Mouse (Mus musculus) hindbrain, postnatal 0 days (tissue): ENCODE measurements around the gene Tcirg1. TPM values are rescaled to one million over a fixed set of nuclear protein-coding genes. Genes with fewer than 3 reads are reported as not detected.
A peak's percentile ranks its signal among the peaks of the same experiment; 100 is the strongest.

Experiments
- ATAC-seq: fragments of 200-750 bp; cut with Nextera tagmentation; 2 replicates; pipeline ENCODE4 v1.8.0; 2017; ENCODE audit warnings: mild to moderate bottlenecking, moderate TSS enrichment, moderate library complexity
- DNase-seq: peaks from one replicate; pipeline ENCODE4 v3.0.0-alpha.2; 2015; ENCODE audit warnings: low spot score
- H3K27ac ChIP-seq: fragments of 300-500 bp; sonication (generic); 2 replicates; pipeline ENCODE4 v1.5.1; 2014; ENCODE audit warnings: mild to moderate bottlenecking
- H3K27me3 ChIP-seq: fragments of 300-500 bp; sonication (generic); 2 replicates; pipeline ENCODE4 v1.6.1; 2014; ENCODE audit warnings: low read length, mixed read lengths; ENCODE audit not compliant: insufficient read depth
- H3K36me3 ChIP-seq: fragments of 300-500 bp; sonication (generic); 2 replicates; pipeline ENCODE4 v1.6.1; 2014; ENCODE audit warnings: low read length, mixed read lengths; ENCODE audit not compliant: insufficient read depth
- H3K4me1 ChIP-seq: fragments of 300-500 bp; sonication (generic); 2 replicates; pipeline ENCODE4 v1.6.1; 2014; ENCODE audit warnings: antibody characterized with exemption, low read length, mixed read lengths; ENCODE audit not compliant: insufficient read depth
- H3K4me2 ChIP-seq: fragments of 300-500 bp; sonication (generic); 2 replicates; pipeline ENCODE4 v1.6.1; 2014; ENCODE audit warnings: low read depth, mild to moderate bottlenecking, low read length, moderate library complexity, mixed read lengths
- H3K4me3 ChIP-seq: fragments of 300-500 bp; sonication (generic); 2 replicates; pipeline ENCODE4 v1.5.1; 2014; ENCODE audit warnings: low read length
- H3K9ac ChIP-seq: fragments of 300-500 bp; sonication (generic); replicated peaks from 2 replicates; pipeline ENCODE4 v1.6.1; 2014; ENCODE audit warnings: mild to moderate bottlenecking, low read length, moderate library complexity, mixed read lengths
- H3K9me3 ChIP-seq: fragments of 300-500 bp; sonication (generic); 2 replicates; pipeline ENCODE4 v1.6.1; 2016; ENCODE audit warnings: low read length, mixed read lengths
- CTCF ChIP-seq: IDR thresholded peaks from 2 replicates; pipeline ENCODE4 v1.5.1; 2016; ENCODE audit warnings: antibody characterized with exemption, control low read depth, low read depth
- WGBS: fragments of 180-500 bp; shearing (Covaris S2); extraction: QIAGEN DNeasy Blood & Tissue Kit; methylation state at CpG from one replicate; pipeline ENCODE4 v1.1.7; 2014; 5-methylcytosine and 5-hydroxymethylcytosine counted together
- polyA plus RNA-seq: library from polyadenylated mRNA; unstranded; fragments of >200 nt; fragmentation: Nextera tagmentation; extraction: Ambion mirVana; gene quantifications from 2 replicates; pipeline ENCODE4 v1.2.1, GENCODE M21; 2015
- total RNA-seq: library from RNA; depleted of rRNA; stranded (reverse); fragments of >200 nt; gene quantifications from 2 replicates; pipeline ENCODE4 v1.2.3, GENCODE M21; 2014

Tcirg1 gene
- total and polyA plus RNA-seq, 2 experiments from 2014 or later = 17.3 to 44.0 TPM

- no peaks in the 10 kb centered on the region for H3K27me3 ChIP-seq
- no peaks in the 10 kb centered on the region for H3K9me3 ChIP-seq
- H3K4me1 ChIP-seq = no peaks in the 10 kb centered on the region
- no peak overlapping the region for H3K27ac ChIP-seq
- TF ChIP-seq CTCF = no peak
- H3K4me2 ChIP-seq = no peak overlapping the region
- H3K36me3 ChIP-seq = no peaks in the 10 kb centered on the region
- no peak overlapping the region for H3K4me3 ChIP-seq
- DNase-seq = no peak
- ATAC-seq = no peak
- no peak overlapping the region for H3K9ac ChIP-seq
Measured at GRCm38 (mm10) chr19:3919928-3920327, 13.0 kb upstream of the Tcirg1 start.

- DNase-seq = no peak
- 79% methylated on average over 11 of the region's 11 CpGs for WGBS
Measured at GRCm38 (mm10) chr19:3916727-3917126, 9.8 kb upstream of the Tcirg1 start.

GRCm38 (mm10) chr19:3914535-3914934, 7.6 kb upstream of the Tcirg1 start:
- ATAC-seq = no peak

More at GRCm38 (mm10) chr19:3916727-3917126, 9.8 kb upstream of the Tcirg1 start:
- Histone ChIP-seq H3K36me3 (no peaks in the 10 kb centered on the region), H3K9ac (no peak overlapping the region), H3K27me3 (no peaks in the 10 kb centered on the region), H3K4me3 (no peak overlapping the region), H3K9me3 (no peaks in the 10 kb centered on the region), H3K4me2 (no peak overlapping the region), H3K27ac (no peak overlapping the region), H3K4me1 (peaks cover 11% of the 10 kb centered on the region; the same call in 1 of the 2 replicates)
- no peak for TF ChIP-seq CTCF
- ATAC-seq = no peak

DNA sequence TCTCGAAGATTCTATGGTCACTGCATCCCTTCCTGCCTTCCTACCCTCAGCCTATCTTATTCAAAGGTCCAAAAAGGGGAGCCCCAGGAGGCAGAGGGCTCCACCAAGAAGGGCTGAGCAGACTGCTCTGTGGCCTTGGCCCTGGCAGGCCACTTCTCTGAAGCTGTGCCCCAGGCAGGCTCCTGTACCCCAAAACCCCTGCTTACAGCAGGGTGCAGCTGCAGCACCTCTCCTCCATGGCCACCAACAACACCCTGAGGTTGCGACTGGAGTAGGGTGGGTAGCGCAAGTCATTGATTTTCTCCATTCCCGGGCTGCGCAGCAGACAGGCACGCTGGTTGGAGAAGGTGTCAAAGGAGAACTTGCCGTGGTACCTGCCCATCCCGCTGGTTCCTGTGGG, 6.8 kb upstream of the Tcirg1 start:
- Histone ChIP-seq H3K9ac (peak overlapping the region; percentile 62; the same call in 1 of the 2 replicates), H3K4me3 (peak overlapping the region; percentile 58; the same call in 1 of the 2 replicates), H3K4me1 (peaks cover 17% of the 10 kb centered on the region; the same call in 1 of the 2 replicates), H3K27me3 (no peaks in the 10 kb centered on the region), H3K4me2 (peak overlapping the region; percentile 69), H3K27ac (peak overlapping the region; percentile 59; the same call in 1 of the 2 replicates), H3K9me3 (no peaks in the 10 kb centered on the region), H3K36me3 (peaks cover 15% of the 10 kb centered on the region)
- ATAC-seq (no peak), DNase-seq (no peak)
- TF ChIP-seq CTCF = no peak
- 86% methylated on average over 8 of the region's 8 CpGs for WGBS

More at GRCm38 (mm10) chr19:3914535-3914934, 7.6 kb upstream of the Tcirg1 start:
- no peaks in the 10 kb centered on the region for H3K27me3 ChIP-seq
- no peak overlapping the region for H3K9ac ChIP-seq
- H3K36me3 ChIP-seq = peaks cover 10% of the 10 kb centered on the region
- H3K4me1 ChIP-seq = peaks cover 17% of the 10 kb centered on the region; the same call in 1 of the 2 replicates
- DNase-seq = no peak
- no peaks in the 10 kb centered on the region for H3K9me3 ChIP-seq
- WGBS = 88% methylated on average over 5 of the region's 5 CpGs
- H3K4me3 ChIP-seq = no peak overlapping the region
- H3K27ac ChIP-seq = no peak overlapping the region
- no peak overlapping the region for H3K4me2 ChIP-seq
- TF ChIP-seq CTCF = no peak

DNA sequence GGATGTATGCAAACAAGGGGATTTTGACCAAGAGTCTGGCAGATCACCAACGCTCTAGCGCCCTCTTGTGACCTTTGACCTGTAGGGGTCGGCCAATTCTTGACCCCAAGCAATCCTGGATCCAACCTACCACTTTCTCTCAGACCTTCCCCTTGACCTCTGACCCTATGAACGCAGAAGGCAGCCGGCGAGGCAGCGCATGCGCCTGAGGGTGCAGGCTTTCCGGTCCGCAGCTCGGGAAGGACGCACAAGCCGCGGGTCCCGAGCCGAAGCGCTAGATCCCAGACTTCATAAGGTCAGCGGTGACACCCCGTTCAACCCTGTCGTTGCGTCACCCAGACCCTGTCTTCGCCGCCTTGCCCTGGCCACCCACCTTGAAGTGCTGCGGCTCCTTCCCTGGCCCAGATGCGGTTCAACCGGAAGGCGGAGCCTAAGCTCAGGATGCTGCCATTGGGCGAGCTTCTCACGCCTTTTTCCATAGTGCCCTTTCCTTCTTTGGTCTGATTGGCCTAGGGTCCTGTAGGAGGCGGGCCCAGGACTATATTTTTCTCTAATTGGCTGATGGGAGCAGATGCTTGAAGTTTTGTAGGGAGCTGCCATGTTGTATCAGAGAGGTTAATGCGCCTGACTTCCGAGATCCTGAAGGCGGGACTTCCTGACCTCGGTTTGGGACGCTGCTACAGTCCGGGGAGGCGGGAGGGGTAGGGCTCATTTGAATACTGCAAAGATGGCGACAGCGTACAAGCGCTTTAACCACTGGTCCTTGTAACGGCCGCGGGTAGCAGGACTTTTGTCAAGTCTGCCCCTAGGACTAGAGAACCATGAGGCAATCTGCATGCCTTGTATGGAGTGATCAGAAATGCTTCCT, 5.6 kb upstream of the Tcirg1 start, which contains the start of gene Ndufs8:
TSS of gene Ndufs8 (minus strand) at position 438 of the 868 bp plus-strand sequence.
- peak; percentile 28 for TF ChIP-seq CTCF
- under 1% methylated on average over 43 of the region's 43 CpGs for WGBS
- Histone ChIP-seq H3K27ac (peak within 1 kb of the TSS; percentile 79), H3K9ac (peak within 1 kb of the TSS; percentile 62), H3K27me3 (no peaks in the 10 kb centered on the region), H3K4me2 (peak within 1 kb of the TSS; percentile 69), H3K4me1 (peaks cover 17% of the 10 kb centered on the region; the same call in 1 of the 2 replicates), H3K36me3 (peaks cover 21% of the 10 kb centered on the region), H3K9me3 (no peaks in the 10 kb centered on the region), H3K4me3 (peak within 1 kb of the TSS; percentile 58)
- DNase-seq (peak; percentile 97), ATAC-seq (peak; percentile 98)

DNA sequence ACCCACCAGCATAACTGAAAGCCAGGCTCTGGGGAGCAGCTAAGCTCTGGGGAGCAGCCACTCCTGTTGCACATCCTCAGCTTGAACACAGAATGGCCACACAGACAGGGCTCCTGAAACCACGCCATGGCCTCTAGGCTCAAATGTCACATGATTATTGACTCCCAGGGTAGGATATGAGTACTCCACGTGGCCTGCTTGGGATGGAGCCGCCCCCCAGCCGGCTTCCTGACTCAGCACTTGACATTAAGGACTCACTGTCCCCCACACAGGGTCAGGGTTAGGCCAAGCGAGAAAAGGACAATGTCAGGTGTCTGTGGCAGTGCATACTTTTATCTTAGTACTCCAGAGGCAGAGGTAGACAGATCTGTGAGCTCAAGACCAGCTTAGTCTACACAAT, 3.3 kb upstream of the Tcirg1 start:
- ATAC-seq = no peak
- Histone ChIP-seq H3K4me3 (no peak overlapping the region), H3K4me1 (peaks cover 25% of the 10 kb centered on the region), H3K36me3 (peaks cover 21% of the 10 kb centered on the region), H3K4me2 (no peak overlapping the region), H3K9ac (no peak overlapping the region), H3K9me3 (no peaks in the 10 kb centered on the region), H3K27me3 (no peaks in the 10 kb centered on the region), H3K27ac (no peak overlapping the region)
- no peak for TF ChIP-seq CTCF
- DNase-seq = no peak
- 84% methylated on average over 5 of the region's 5 CpGs for whole genome bisulfite sequencing
